Mouse (Mus musculus): Measurements from ENCODE around the gene Gm29666. TPM values are rescaled to one million over a fixed set of nuclear protein-coding genes. Genes with fewer than 3 reads are reported as not detected.
"Not testable (repeated sequence)": the region's sequence is repeated elsewhere in the genome, so short reads cannot be mapped to it uniquely, and the experiment has no call there.

Gene Gm29666
- total RNA-seq, 2 experiments from 2014 or later: 1.0 to 1.1 TPM

- no peak for DNase-seq (ENCODE audit: low spot score in 2 of 2)
Observed at GRCm38 (mm10) chr15:84913201-84913600, 6.6 kb downstream of the Gm29666 start.

GRCm38 (mm10) chr15:84903843-84904385 lies 15.9 kb downstream of the Gm29666 start:
- no peak for DNase-seq (ENCODE audit: low spot score in 2 of 2)

DNA sequence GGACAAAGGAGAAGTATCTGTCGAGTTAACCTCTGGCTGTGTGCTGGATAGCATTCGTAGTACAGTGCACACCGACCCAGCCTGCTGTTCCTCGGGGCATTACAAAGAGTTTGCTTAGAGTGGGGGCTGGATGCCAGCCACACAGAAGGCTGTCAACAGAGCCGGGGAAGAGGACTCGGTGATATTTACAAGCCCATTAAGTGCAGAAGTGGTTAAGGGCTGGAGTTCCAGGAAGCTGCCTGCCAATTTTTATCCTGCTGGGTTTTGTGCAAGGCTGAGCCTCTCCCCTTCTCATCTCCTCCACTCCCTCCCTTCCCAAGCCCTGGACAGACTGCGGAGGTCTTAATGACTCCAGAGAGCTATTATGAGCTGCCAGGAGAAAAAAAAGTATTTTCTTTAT lies 21.8 kb downstream of the Gm29666 start:
- DNase-seq (ENCODE audit: low spot score in 2 of 2): peak in 1 of 2 experiments; percentile 11

DNA sequence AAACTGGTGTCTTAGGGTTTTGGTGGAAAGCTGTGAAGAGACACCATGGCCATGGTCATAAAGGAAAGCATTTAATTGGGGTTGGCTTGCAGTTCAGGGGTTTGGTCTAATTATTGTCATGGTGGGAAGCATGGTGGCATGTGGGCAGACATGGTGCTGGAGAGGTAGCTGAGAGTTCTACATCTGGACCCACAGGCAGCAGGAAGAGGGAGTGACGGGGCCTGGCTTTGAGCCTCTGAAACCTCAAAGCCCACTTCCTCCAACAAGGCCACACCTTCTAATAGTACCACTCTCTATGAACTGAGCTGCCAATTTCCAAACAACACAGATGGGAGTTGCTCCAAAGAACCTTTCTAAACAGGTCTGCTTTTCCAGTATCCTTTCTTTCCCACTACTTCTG lies 23.2 kb downstream of the Gm29666 start:
- no peak for DNase-seq (ENCODE audit: low spot score in 2 of 2)

DNA sequence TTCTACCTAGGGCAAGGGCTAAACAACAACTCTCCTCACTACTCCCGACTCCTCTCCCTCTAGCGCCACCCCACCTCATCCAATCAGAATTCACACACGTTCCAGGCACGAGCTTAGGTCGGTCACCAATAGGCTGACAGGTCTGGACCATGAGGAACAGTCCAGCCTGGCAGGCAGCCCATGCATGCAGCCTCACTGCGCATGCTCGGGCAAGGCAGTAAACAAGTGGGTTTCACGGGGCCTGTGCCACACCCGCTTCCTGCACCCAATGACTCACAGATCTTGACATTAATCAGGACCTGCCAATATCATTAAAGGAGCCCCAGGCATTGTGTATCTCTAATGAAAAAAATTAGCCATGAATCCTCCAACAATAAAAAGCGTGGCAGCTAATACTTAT lies 23.6 kb downstream of the Gm29666 start:
- not testable (repeated sequence) for DNase-seq (ENCODE audit: low spot score in 2 of 2)

DNA sequence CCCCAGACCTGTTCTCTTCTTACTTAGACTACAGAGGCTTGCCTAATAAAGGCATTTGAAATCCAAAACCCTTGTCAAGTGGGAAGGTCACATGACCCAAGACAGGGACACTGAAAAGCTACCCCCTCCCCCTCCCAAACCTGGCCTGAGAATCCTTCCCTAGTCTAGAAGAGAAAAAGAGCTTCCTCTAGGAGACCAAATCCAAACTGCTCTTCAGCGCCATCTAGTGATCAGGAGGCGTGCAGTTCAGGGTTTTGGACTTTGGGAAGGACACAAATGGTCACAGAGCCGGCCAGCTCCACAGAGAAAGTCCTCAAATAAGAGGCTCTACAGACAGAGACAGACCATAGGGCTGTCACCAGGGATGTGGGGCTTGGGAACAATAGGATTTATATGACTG lies 28.2 kb downstream of the Gm29666 start:
- DNase-seq (ENCODE audit: low spot score in 2 of 2): peak; percentile 30 to 81

DNA sequence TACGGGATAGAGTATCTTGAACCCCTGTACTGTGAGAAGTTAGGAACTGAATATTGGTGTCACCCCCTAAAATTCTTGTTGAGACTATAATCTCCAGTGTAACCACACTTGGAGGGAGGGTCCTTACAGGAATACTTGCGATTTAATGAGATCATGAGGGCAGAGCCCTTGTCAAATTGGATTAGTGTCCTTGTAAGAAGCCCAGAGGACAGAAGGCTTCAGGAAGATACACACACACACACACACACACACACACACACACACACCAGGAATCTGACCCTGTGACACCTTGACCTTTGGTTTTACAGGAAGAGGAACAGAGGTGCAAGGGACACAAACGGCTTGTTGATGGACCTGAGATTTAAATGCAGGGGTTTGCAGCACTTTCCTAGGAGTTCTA lies 28.6 kb downstream of the Gm29666 start:
- no peak for DNase-seq (ENCODE audit: low spot score in 2 of 2)

GRCm38 (mm10) chr15:84888066-84888465 lies 31.8 kb downstream of the Gm29666 start:
- peak; percentile 33 to 54 for DNase-seq (ENCODE audit: low spot score in 2 of 2)

- DNase-seq (ENCODE audit: low spot score in 2 of 2): peak in 1 of 2 experiments; percentile 37
Observed at GRCm38 (mm10) chr15:84877029-84877815, 42.6 kb downstream of the Gm29666 start.

- DNase-seq (ENCODE audit: low spot score in 2 of 2): peak in 1 of 2 experiments; percentile 54
Observed at GRCm38 (mm10) chr15:84873867-84874266, 46.0 kb downstream of the Gm29666 start.

DNA sequence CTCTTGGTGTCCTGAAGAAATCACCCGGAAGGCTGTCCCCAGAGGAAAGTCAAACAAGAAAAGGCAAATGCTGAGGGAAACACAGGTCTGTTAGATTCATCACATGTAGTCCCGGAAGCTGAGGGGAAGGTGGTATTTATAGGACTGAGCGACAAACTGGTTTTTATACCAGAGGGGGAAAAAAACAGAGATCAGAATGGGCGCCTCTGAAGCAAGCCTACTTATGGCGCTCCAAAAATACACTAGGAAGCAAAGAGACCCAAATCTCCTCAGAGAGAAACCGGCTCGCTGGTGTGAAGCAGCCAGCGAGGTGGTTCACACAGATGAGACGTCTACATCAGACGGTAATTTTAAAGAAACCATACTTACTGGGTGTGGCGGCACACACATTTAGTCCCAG lies 46.8 kb downstream of the Gm29666 start:
- no peak for DNase-seq (ENCODE audit: low spot score in 2 of 2)

DNA sequence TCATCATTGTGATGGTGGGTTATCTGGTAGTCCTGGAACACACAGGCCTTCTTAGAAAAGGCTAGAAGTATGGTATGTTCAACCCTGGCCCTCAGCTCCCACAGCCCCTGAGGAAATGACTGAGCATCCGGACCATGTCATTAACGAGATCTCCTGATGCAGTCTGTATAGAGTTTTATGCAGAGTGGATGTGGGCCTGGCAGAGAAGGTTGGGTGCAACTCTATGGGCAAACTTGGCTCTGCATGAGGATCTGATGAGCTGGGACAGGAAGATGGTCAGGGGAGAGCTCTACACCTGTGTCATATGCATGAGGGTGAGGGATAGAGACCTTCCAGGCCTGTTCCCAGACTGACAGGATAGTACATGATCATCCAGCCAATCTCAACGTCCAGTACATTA lies 48.0 kb downstream of the Gm29666 start:
- no peak for DNase-seq (ENCODE audit: low spot score in 2 of 2)

DNA sequence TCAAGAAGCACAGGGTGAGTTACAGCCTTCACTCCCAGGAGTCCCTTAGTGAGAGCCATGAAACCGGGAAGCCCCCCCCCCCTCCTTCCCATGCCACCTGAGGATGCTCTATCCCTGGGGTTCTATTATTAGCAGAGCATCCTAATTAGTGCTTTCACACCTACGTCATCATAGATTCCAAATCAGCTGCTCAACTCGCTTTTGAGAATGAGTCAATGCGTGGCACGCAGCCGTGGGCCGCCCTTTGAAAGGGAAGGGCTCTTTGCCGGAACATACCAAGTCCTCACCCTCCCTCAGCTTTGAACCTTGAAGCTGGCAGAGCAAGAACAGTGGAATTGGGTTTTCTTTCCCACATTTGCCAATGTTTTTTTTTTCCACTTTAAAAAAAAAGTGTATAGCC lies 57.9 kb downstream of the Gm29666 start:
- DNase-seq (ENCODE audit: low spot score in 2 of 2): peak in 1 of 2 experiments; percentile 31

Small RNA genes within 50 kb of the gene (microRNA-seq; reads per million reads assigned to microRNA genes)
- gene Mir1249: 889 to 1,124 reads per million in 2 experiments

Other genes starting within 250 kb of the Gm29666 start
- under 1 TPM in 1 of 2 experiments, not detected in 1; 0.52 TPM for gene Arhgap8, start 200.0 kb downstream of the Gm29666 start, total RNA-seq (2021)
- gene Phf21b, start 64.0 kb downstream of the Gm29666 start, total RNA-seq (2021): 10 to 100 TPM in 1 of 2 experiments, 1 to 10 TPM in 1; 9.9 to 11.1 TPM
- 10 to 100 TPM; 35.3 to 37.9 TPM for gene Nup50, start 3.4 kb upstream of the Gm29666 start, total RNA-seq (2021)
- 100 to 1,000 TPM in 1 of 2 experiments, 10 to 100 TPM in 1; 97.0 to 102 TPM for gene 5031439G07Rik, start 68.5 kb upstream of the Gm29666 start, total RNA-seq (2021)
- under 1 TPM in 1 of 2 experiments, not detected in 1; 0.40 TPM for gene Upk3a, start 97.1 kb upstream of the Gm29666 start, total RNA-seq (2021)
- 10 to 100 TPM; 29.9 to 35.2 TPM for gene Fam118a, start 108.9 kb upstream of the Gm29666 start, total RNA-seq (2021)
- gene Smc1b, start 211.9 kb upstream of the Gm29666 start, total RNA-seq (2021): under 1 TPM in 1 of 2 experiments, not detected in 1; 0.08 TPM
- under 1 TPM; 0.30 TPM for gene Ribc2, start 212.0 kb upstream of the Gm29666 start, total RNA-seq (2021)